Mouse (Mus musculus) hematopoietic multipotent progenitor cell, adult 10-12 weeks (in vitro differentiated cells): ENCODE data around the gene Nrde2. TPM values are rescaled to one million over a fixed set of nuclear protein-coding genes. Genes with fewer than 3 reads are reported as not detected.

Experiments used
- polyA plus RNA-seq: library from polyadenylated mRNA; stranded (reverse); fragments of >175 nt; gene quantifications from 2 replicates; pipeline ENCODE4 v1.2.3, GENCODE M21; 2012; ENCODE audit warnings: low replicate concordance

The Nrde2 gene
- polyA plus RNA-seq, result 7.7 and 8.6 TPM in 2 replicates

DNA sequence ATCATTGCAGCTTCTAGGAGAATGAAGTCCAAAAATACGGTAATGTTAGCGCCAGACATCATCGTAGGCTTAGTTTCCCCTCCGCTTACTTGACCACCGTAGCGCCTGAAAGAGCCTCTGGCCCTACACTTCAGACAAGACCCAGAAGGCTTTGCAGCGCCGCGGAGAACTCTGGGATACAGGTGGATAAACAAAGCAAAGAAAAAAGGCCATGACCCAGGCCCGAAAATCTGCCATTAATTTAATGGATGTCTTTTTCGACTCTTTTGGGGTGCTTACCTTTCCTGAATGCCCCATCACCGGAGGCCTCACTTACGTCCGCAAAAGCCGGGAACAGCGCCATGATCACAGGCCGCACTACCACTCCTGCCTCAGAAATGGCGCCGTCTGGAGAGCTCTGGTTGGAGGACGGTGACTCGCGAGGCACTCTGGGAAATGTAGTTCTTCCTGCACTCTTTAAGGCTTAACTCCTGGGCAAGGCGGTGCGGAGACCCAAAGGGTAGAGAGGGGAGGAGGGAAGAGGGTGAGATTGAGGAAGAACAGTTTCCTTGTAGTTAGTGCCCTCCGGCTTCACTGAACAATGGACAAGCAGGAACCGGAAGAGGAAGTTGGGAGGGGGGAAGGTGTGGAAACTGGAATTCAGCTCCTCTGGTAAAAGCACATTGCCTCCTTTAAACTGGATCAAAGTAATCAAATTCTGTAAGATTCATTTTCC lies at the start of gene Nrde2:
Nrde2 (minus strand) TSS at position 393 of the 715 bp plus-strand sequence.

DNA sequence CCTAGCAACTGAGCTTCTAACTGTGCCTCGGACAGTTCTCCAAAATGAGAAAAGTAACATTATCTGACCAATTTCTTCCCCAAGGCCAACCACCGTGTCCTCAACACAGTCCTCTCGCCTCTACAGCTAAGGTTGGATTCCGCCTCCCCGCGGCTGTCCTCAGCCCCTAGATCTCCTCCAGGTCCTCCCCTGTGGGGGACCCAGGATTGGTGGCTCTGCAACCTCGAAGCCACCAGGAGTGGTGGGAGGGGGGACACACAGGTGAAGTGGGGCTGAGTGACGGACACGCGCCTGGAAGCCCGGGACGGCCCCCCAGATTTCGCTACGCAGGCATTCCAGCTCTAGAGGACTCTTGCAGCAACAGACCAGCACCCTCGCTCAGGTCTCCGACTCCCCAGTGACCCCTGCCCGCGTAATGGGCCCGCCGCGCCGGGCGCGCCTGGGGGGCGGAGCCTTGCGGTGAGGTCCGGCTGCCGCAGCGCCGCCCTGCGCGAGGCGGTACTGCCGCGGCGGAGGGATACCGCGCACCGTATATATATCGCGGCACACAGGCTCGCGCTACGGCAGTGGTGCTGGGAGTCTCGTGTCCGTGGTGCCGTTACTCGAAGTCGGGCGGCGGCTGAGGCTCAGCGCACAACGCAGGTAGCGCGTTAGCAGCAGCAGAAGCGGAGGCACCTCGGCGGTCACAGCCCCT lies 39.7 kb upstream of the Nrde2 start, which contains the start of gene Calm1:
Calm1 (plus strand) TSS at position 469 of the 694 bp plus-strand sequence.

DNA sequence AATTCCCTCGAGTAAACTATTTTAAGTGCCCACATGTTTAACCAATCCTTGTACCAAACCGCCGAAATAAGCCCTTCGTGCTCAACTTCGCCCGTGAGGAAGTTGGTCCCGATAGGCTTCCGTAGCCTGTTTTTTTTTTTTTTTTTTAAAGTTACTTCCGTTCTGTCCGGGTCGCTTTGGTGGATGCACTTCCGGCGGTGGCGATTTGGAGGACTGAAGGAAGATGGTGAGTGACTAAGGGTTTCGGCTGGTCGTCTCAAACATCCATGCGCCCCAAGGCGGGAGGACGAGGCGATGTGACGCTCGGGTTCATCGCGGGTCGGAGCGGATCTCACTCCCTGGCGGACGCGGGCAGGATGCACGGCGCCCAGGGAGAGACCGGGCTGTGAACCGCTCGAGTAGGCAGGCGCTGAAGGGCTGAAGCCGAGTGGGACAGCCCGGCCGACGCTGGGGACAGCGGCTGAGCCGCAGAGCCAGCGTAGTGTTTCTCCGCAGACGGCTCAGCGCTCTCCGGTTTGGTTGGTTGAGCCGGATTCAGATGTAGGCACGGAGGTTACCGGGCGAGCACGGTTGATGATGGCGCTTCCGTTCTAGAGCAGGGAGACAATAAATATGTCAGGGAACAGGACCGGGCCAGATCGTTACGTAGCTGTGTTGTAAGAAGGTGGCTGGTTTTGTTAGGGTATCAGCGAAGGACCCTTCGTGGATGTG lies 49.3 kb downstream of the Nrde2 start, which contains the start of gene Psmc1:
Psmc1 (plus strand) TSS at position 169 of the 711 bp plus-strand sequence.

Other genes starting within 250 kb of the Nrde2 start
- 1.9 and 2.6 TPM in 2 replicates for gene Kcnk13, start 195.2 kb downstream of the Nrde2 start, polyA plus RNA-seq
- 5.3 and 26.1 TPM in 2 replicates for gene Psmc1, start 49.5 kb downstream of the Nrde2 start, polyA plus RNA-seq
- gene Calm1, start 39.8 kb upstream of the Nrde2 start, polyA plus RNA-seq, result 981 and 1,646 TPM in 2 replicates